Mouse (Mus musculus): Measurements from ENCODE around the gene Nhsl2.

GRCm38 (mm10) chrX:101980586-101980985 lies 131.4 kb downstream of the Nhsl2 start:
- TF ChIP-seq CTCF (IDR thresholded peaks at IDR 0.05; ENCODE audit: borderline replicate concordance, control insufficient read depth, extremely low read depth, insufficient read depth, low read length, poor library complexity) (no peak), POLR2A (IDR thresholded peaks at IDR 0.05; ENCODE audit: control insufficient read depth, extremely low read depth, insufficient read depth, low read length, poor library complexity) (no peak)
